Mouse (Mus musculus) left cerebral cortex, adult 11 months (tissue): ENCODE measurements around the gene Ppp2r5d.

Source experiments
- DNase-seq: peaks from one replicate; pipeline ENCODE4 v3.0.0; 2022; ENCODE audit warnings: low spot score

The Ppp2r5d gene

GRCm38 (mm10) chr17:46714756-46715481 is 10.0 kb upstream of the Ppp2r5d start:
- no peak for DNase-seq

GRCm38 (mm10) chr17:46713849-46714248 is 8.9 kb upstream of the Ppp2r5d start:
- DNase-seq, result no peak

GRCm38 (mm10) chr17:46712442-46712841 is 7.5 kb upstream of the Ppp2r5d start:
- no peak for DNase-seq

GRCm38 (mm10) chr17:46711612-46712271 is 6.8 kb upstream of the Ppp2r5d start:
- DNase-seq, result no peak

- DNase-seq, result peak; percentile 86
Observed at GRCm38 (mm10) chr17:46710959-46711597, 6.2 kb upstream of the Ppp2r5d start, which contains the start of gene Pex6. Pex6 (plus strand) TSS chr17:46711463.

GRCm38 (mm10) chr17:46706375-46707089 is 1.6 kb upstream of the Ppp2r5d start:
- no peak for DNase-seq

- no peak for DNase-seq
Observed at GRCm38 (mm10) chr17:46703971-46704886, 682 bp downstream of the Ppp2r5d start.

GRCm38 (mm10) chr17:46702506-46702905 is 2.4 kb downstream of the Ppp2r5d start:
- no peak for DNase-seq

- DNase-seq, result no peak
Observed at GRCm38 (mm10) chr17:46702100-46702499, 2.8 kb downstream of the Ppp2r5d start.

- DNase-seq, result no peak
Observed at GRCm38 (mm10) chr17:46701489-46701888, 3.4 kb downstream of the Ppp2r5d start.

- no peak for DNase-seq
Observed at GRCm38 (mm10) chr17:46699912-46700311, 5.0 kb downstream of the Ppp2r5d start.

- DNase-seq, result no peak
Observed at GRCm38 (mm10) chr17:46699245-46699644, 5.7 kb downstream of the Ppp2r5d start.

- no peak for DNase-seq
Observed at GRCm38 (mm10) chr17:46698515-46698914, 6.4 kb downstream of the Ppp2r5d start.

GRCm38 (mm10) chr17:46694517-46695063 is 10.3 kb downstream of the Ppp2r5d start:
- DNase-seq, result no peak

- DNase-seq, result no peak
Observed at GRCm38 (mm10) chr17:46691390-46691789, 13.5 kb downstream of the Ppp2r5d start.

- DNase-seq, result no peak
Observed at GRCm38 (mm10) chr17:46690665-46691064, 14.2 kb downstream of the Ppp2r5d start.

GRCm38 (mm10) chr17:46685913-46686312 is 19.0 kb downstream of the Ppp2r5d start:
- DNase-seq, result no peak

- DNase-seq, result no peak
Observed at GRCm38 (mm10) chr17:46682654-46683389, 22.1 kb downstream of the Ppp2r5d start.

GRCm38 (mm10) chr17:46681466-46682118 is 23.3 kb downstream of the Ppp2r5d start:
- DNase-seq, result no peak
